Mouse (Mus musculus): ENCODE results near the gene Pfas.

GRCm38 (mm10) chr11:68979320-68979733 lies 28.9 kb downstream of the Pfas start:
- TF ChIP-seq POLR2A (IDR thresholded peaks at IDR 0.05; ENCODE audit: control insufficient read depth, low read depth, low read length): no peak
- TF ChIP-seq CTCF (IDR thresholded peaks at IDR 0.05; ENCODE audit: control insufficient read depth, insufficient read depth, insufficient replicate concordance, low read depth, low read length): no peak

Data from testis, adult 2 months (tissue).